Mouse (Mus musculus) heart, embryonic 14.5 days (tissue): Measurements from ENCODE around the gene Chst1. TPM values are rescaled to one million over a fixed set of nuclear protein-coding genes. Genes with fewer than 3 reads are reported as not detected.

Source experiments
- ATAC-seq: fragments of 200-750 bp; cut with Nextera tagmentation; 2 replicates; pipeline ENCODE4 v1.8.0; 2017; ENCODE audit warnings: low read depth, moderate TSS enrichment; ENCODE audit not compliant: insufficient number of reproducible peaks, insufficient read depth, low FRiP score
- H3K27ac ChIP-seq, 2 experiments: fragments of 200-500 bp in 1 of 2; fragments of 300-500 bp in 1 of 2; sonication (generic) in 1 of 2; replicated peaks in 1 of 2; 2 replicates each; pipeline ENCODE4 v1.5.1; 2012 to 2014; ENCODE audit warnings: low read depth in 2 of 2, low read length in 2 of 2, control low read depth in 1 of 2, mild to moderate bottlenecking in 1 of 2, mixed read lengths in 1 of 2; ENCODE audit not compliant: control insufficient read depth in 1 of 2, insufficient read depth in 1 of 2
- H3K27me3 ChIP-seq: fragments of 300-500 bp; sonication (generic); 2 replicates; pipeline ENCODE4 v1.6.1; 2014; ENCODE audit warnings: mild to moderate bottlenecking, low read length, control low read depth; ENCODE audit not compliant: control insufficient read depth, insufficient read depth
- H3K36me3 ChIP-seq: fragments of 300-500 bp; sonication (generic); 2 replicates; pipeline ENCODE4 v1.6.1; 2014; ENCODE audit warnings: mild to moderate bottlenecking, control low read depth, low read length, mixed read lengths; ENCODE audit not compliant: control insufficient read depth, insufficient read depth
- H3K4me1 ChIP-seq, 2 experiments: fragments of 200-500 bp in 1 of 2; fragments of 300-500 bp in 1 of 2; sonication (generic) in 1 of 2; 2 replicates each; pipeline ENCODE4 v1.6.1; 2012 to 2014; ENCODE audit warnings: low read length in 2 of 2, control low read depth in 1 of 2, mixed read lengths in 1 of 2; ENCODE audit not compliant: control insufficient read depth in 2 of 2, insufficient read depth in 2 of 2
- H3K4me2 ChIP-seq: fragments of 300-500 bp; sonication (generic); 2 replicates; pipeline ENCODE4 v1.6.1; 2014; ENCODE audit warnings: mild to moderate bottlenecking, low read length
- H3K4me3 ChIP-seq, 2 experiments: fragments of 200-500 bp in 1 of 2; fragments of 300-500 bp in 1 of 2; sonication (generic) in 1 of 2; 2 replicates each; pipeline ENCODE4 v1.5.1; 2012 to 2014; ENCODE audit warnings: low read length in 2 of 2, mild to moderate bottlenecking in 2 of 2, control low read depth in 1 of 2, low read depth in 1 of 2, moderate library complexity in 1 of 2; ENCODE audit not compliant: control insufficient read depth in 1 of 2, insufficient read depth in 1 of 2
- H3K9ac ChIP-seq: fragments of 300-500 bp; sonication (generic); 2 replicates; pipeline ENCODE4 v1.6.1; 2014; ENCODE audit warnings: mild to moderate bottlenecking, low read length
- H3K9me3 ChIP-seq: fragments of 300-500 bp; sonication (generic); 2 replicates; pipeline ENCODE4 v1.6.1; 2016; ENCODE audit warnings: low read length, control low read depth; ENCODE audit not compliant: control insufficient read depth
- WGBS: fragments of 180-500 bp; shearing (Covaris S2); extraction: QIAGEN DNeasy Blood & Tissue Kit; methylation state at CpG from one replicate; pipeline ENCODE4 v1.1.7; 2014; 5-methylcytosine and 5-hydroxymethylcytosine counted together
- polyA plus RNA-seq: library from polyadenylated mRNA; unstranded; fragments of >200 nt; fragmentation: Nextera tagmentation; extraction: Ambion mirVana; gene quantifications from 2 replicates; pipeline ENCODE4 v1.2.1, GENCODE M21; 2014

Chst1 gene
- polyA plus RNA-seq, 1 experiment from 2014 or later = 2.5 TPM

DNA sequence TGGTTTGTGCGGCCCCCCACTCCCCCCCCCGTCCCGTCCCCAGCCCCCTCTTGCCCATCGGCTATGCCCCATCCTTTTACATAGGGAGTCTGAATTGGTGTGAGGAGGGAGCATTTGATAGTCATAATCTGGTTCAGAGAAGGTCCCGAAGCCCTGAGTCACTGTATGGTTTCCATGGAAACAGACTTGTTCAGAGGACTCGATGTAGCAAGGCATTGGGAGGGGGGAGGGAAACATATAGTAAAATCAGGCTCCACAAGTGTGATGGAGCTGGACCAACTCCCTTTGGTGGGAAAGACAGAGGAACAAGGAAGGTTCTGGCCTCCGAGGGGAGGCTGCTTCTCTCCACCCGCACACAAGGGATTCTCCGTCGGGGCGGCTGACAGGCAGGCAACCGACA is 2.6 kb downstream of the Chst1 start:
- Histone ChIP-seq H3K4me3 (no peak overlapping the region), H3K27ac (no peak overlapping the region), H3K36me3 (no peaks in the 10 kb centered on the region), H3K4me2 (no peak overlapping the region), H3K9ac (no peak overlapping the region), H3K4me1 (peaks cover 3 to 10% of the 10 kb centered on the region in 2 experiments), H3K27me3 (peaks cover 70% of the 10 kb centered on the region), H3K9me3 (no peaks in the 10 kb centered on the region)
- ATAC-seq = no peak
- WGBS = 25% methylated on average over 12 of the region's 12 CpGs

DNA sequence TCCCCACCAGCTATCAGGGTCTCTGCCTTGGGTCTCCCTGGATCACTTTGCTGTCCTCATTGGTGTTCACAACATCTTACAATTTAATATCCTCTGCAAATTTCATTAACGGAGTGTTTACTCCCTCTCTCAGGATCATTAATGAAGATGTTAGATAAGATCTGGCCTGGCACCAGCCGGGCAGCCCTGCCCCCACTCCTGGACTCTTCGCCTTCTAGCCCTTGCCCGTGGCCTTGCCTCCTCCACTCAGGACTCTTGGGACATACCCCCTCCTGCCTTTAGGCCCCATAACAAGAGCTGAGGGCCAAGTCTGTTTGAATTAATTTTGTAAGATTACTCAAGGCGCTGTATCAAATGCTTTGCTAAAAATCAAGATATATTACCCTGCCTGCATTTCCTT is 4.1 kb downstream of the Chst1 start:
- no peaks in the 10 kb centered on the region for H3K9me3 ChIP-seq
- no peak overlapping the region for H3K27ac ChIP-seq
- no peaks in the 10 kb centered on the region for H3K36me3 ChIP-seq
- ATAC-seq = no peak
- no peak overlapping the region for H3K9ac ChIP-seq
- H3K4me3 ChIP-seq = no peak overlapping the region
- peaks cover 64% of the 10 kb centered on the region for H3K27me3 ChIP-seq
- no peak overlapping the region for H3K4me2 ChIP-seq
- 78% methylated on average over 5 of the region's 5 CpGs for WGBS
- peaks cover 3 to 10% of the 10 kb centered on the region in 2 experiments for H3K4me1 ChIP-seq

DNA sequence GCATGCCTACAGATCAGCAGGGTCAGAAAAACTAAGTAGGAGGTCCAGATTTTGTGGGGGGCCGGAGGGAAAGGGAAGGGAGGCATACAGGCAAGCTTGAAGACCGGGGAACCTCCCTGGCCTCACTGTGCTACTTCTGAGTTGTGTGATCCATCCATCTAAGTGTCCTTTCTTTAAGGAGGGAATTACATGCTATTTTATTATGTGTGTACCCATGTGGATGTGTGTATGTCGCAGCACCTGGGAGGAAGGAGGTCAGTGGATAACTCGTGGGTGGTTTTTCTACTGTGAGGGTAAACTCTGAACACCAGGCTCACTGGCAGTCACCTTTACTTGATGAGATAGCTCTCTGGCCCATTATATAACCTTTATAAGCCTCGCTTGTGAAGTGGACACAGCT is 5.1 kb downstream of the Chst1 start:
- Histone ChIP-seq H3K27ac (no peak overlapping the region), H3K4me1 (peaks cover 0 to 10% of the 10 kb centered on the region in 2 experiments), H3K36me3 (no peaks in the 10 kb centered on the region), H3K9ac (no peak overlapping the region), H3K4me2 (no peak overlapping the region), H3K4me3 (no peak overlapping the region), H3K9me3 (no peaks in the 10 kb centered on the region), H3K27me3 (peaks cover 58% of the 10 kb centered on the region)
- no peak for ATAC-seq
- WGBS = 73% methylated on average over 5 of the region's 5 CpGs

DNA sequence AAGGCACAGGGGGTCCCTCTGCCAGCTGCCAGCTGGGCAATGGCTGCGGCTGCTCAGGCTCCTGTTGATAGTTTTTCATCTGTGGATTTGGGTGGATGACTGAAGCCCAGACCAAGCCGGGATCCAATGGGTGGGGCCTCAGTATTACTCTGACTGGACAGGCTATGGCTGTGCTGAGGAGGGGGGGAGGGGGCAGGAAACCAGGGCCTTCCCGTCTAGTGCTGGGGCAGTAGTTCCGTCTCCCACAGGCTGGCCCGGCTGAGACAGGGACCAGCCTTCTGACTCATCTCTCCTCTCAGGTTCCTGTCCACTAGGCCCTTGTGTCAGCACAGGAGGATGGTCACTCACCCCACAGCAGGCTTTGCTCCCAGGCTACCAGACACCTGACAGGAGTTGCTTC is 6.5 kb downstream of the Chst1 start:
- Histone ChIP-seq H3K27me3 (peaks cover 46% of the 10 kb centered on the region), H3K9ac (no peak overlapping the region), H3K4me2 (no peak overlapping the region), H3K4me3 (no peak overlapping the region), H3K36me3 (no peaks in the 10 kb centered on the region), H3K9me3 (no peaks in the 10 kb centered on the region), H3K27ac (no peak overlapping the region), H3K4me1 (no peaks in the 10 kb centered on the region; a peak in 1 of 4 replicates)
- WGBS = 45% methylated on average over 5 of the region's 5 CpGs
- ATAC-seq = 0 out of 2 replicates have a peak, but pooled peaks have one; percentile 8

DNA sequence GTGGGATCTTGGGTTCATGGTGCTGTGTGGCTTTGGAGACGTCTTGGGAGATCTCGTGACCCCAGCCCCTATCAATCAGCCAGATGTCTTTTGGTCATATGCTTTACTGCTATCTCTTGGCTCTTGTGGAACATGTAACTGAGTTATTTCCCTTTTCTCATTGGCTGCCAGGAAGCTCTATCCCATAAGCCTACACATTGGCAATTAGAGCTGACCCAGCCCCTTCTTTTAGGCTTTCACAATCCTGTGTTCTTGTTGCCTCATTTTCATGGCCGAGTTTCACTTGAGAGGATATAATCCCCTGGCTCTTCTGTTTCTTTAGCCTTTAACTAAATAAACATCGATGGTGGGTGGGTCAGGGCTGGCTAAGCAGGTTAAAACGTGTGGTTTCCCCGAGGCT is 7.6 kb downstream of the Chst1 start:
- H3K27me3 ChIP-seq = peaks cover 34% of the 10 kb centered on the region
- H3K4me3 ChIP-seq = no peak overlapping the region
- no peak overlapping the region for H3K4me2 ChIP-seq
- H3K9ac ChIP-seq = no peak overlapping the region
- H3K4me1 ChIP-seq = no peaks in the 10 kb centered on the region; a peak in 1 of 4 replicates
- H3K9me3 ChIP-seq = no peaks in the 10 kb centered on the region
- no peak for ATAC-seq
- 55% methylated on average over 6 of the region's 6 CpGs for WGBS
- no peaks in the 10 kb centered on the region for H3K36me3 ChIP-seq
- H3K27ac ChIP-seq = no peak overlapping the region

DNA sequence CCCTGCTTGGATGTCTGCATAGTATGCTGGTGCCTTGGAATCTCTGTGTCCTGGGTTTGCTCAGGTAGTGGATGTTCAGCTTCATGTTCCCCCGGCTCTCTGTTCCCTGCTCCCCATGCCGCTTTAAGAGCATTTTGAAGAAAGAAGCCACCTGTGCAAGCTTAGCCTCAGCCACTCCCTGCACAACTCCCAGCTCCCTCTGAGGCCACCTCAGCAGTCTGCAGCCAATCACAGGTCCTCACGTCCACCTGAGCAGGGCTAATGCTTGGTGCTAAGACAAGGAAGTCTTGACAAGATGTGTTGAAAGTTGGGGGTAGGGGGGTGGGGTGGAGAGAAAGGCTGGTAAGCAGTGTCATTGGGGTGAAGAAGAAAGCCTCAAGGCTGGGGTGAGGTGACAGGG is 8.1 kb downstream of the Chst1 start:
- Histone ChIP-seq H3K4me2 (no peak overlapping the region), H3K9ac (no peak overlapping the region), H3K36me3 (no peaks in the 10 kb centered on the region), H3K27ac (no peak overlapping the region), H3K9me3 (no peaks in the 10 kb centered on the region), H3K4me3 (no peak overlapping the region), H3K27me3 (peaks cover 30% of the 10 kb centered on the region), H3K4me1 (no peaks in the 10 kb centered on the region; a peak in 1 of 4 replicates)
- no peak for ATAC-seq
- 66% methylated on average over 3 of the region's 3 CpGs for WGBS

DNA sequence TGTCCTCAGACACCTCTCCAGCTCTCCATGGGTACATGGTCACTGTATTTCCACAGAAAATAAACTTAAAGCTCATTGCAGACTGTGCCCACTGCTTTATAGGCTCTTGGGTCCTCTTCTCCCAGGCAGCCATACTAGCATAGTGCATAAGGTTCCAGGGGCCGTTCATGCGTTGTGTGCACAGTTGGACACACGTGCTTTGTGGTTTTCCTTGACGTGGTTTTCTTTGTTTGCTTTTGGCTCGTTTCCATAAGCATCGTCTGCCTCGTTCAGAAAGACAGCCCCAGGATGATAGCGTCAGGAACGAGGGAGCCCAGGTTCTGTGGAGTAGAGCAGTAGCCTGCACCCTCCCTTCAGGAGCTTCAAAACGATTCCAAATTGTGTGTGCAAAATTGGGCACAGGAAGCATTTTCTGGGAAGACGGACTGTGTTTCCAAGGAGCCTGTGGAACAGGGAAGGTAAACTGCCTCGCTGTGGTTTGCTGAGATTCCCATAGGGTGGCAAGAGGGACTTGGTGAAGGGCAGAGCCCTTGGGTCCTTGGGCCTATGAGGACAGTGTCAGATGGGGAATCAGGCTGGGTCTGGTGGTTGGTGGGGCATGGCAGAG is 8.6 kb downstream of the Chst1 start:
- no peaks in the 10 kb centered on the region for H3K9me3 ChIP-seq
- H3K36me3 ChIP-seq = no peaks in the 10 kb centered on the region
- H3K9ac ChIP-seq = no peak overlapping the region
- H3K4me1 ChIP-seq = no peaks in the 10 kb centered on the region; a peak in 1 of 4 replicates
- no peak overlapping the region for H3K4me2 ChIP-seq
- 62% methylated on average over 12 of the region's 12 CpGs for WGBS
- no peak for ATAC-seq
- peaks cover 25% of the 10 kb centered on the region for H3K27me3 ChIP-seq
- H3K27ac ChIP-seq = no peak overlapping the region
- H3K4me3 ChIP-seq = no peak overlapping the region
